Mouse (Mus musculus) forebrain, embryonic 16.5 days (tissue): Measurements from ENCODE around the gene Cdh1. TPM values are rescaled to one million over a fixed set of nuclear protein-coding genes. Genes with fewer than 3 reads are reported as not detected.

Experiments
- ATAC-seq: fragments of 200-750 bp; cut with Nextera tagmentation; 2 replicates; pipeline ENCODE4 v1.8.0; 2017; ENCODE audit warnings: mild to moderate bottlenecking, moderate library complexity
- H3K27ac ChIP-seq: fragments of 300-500 bp; sonication (generic); 2 replicates; pipeline ENCODE4 v1.5.1; 2014; ENCODE audit warnings: low read length, control low read depth
- H3K27me3 ChIP-seq: fragments of 300-500 bp; sonication (generic); replicated peaks from 2 replicates; pipeline ENCODE4 v1.6.1; 2014; ENCODE audit warnings: low read length; ENCODE audit not compliant: control insufficient read depth, insufficient read depth
- H3K36me3 ChIP-seq: fragments of 300-500 bp; sonication (generic); 2 replicates; pipeline ENCODE4 v1.6.1; 2014; ENCODE audit not compliant: control insufficient read depth, insufficient read depth
- H3K4me1 ChIP-seq: fragments of 300-500 bp; sonication (generic); replicated peaks from 2 replicates; pipeline ENCODE4 v1.6.1; 2014; ENCODE audit warnings: low read length; ENCODE audit not compliant: control insufficient read depth, insufficient read depth
- H3K4me2 ChIP-seq: fragments of 300-500 bp; sonication (generic); 2 replicates; pipeline ENCODE4 v1.6.1; 2014; ENCODE audit warnings: mild to moderate bottlenecking, low read length, control low read depth
- H3K4me3 ChIP-seq: fragments of 300-500 bp; sonication (generic); replicated peaks from 2 replicates; pipeline ENCODE4 v1.5.1; 2014; ENCODE audit warnings: mild to moderate bottlenecking, low read length, control low read depth
- H3K9ac ChIP-seq: fragments of 300-500 bp; sonication (generic); replicated peaks from 2 replicates; pipeline ENCODE4 v1.6.1; 2014; ENCODE audit warnings: low read depth, low read length, control low read depth
- H3K9me3 ChIP-seq: fragments of 300-500 bp; sonication (generic); 2 replicates; pipeline ENCODE4 v1.6.1; 2016; ENCODE audit warnings: low read length; ENCODE audit not compliant: control insufficient read depth
- WGBS: fragments of 180-500 bp; shearing (Covaris S2); extraction: QIAGEN DNeasy Blood & Tissue Kit; methylation state at CpG from one replicate; pipeline ENCODE4 v1.1.7; 2014; 5-methylcytosine and 5-hydroxymethylcytosine counted together
- polyA plus RNA-seq: library from polyadenylated mRNA; unstranded; fragments of >200 nt; fragmentation: Nextera tagmentation; extraction: Ambion mirVana; gene quantifications from 2 replicates; pipeline ENCODE4 v1.2.1, GENCODE M21; 2015

Cdh1 gene
- polyA plus RNA-seq, result 3.0 and 4.2 TPM in 2 replicates

DNA sequence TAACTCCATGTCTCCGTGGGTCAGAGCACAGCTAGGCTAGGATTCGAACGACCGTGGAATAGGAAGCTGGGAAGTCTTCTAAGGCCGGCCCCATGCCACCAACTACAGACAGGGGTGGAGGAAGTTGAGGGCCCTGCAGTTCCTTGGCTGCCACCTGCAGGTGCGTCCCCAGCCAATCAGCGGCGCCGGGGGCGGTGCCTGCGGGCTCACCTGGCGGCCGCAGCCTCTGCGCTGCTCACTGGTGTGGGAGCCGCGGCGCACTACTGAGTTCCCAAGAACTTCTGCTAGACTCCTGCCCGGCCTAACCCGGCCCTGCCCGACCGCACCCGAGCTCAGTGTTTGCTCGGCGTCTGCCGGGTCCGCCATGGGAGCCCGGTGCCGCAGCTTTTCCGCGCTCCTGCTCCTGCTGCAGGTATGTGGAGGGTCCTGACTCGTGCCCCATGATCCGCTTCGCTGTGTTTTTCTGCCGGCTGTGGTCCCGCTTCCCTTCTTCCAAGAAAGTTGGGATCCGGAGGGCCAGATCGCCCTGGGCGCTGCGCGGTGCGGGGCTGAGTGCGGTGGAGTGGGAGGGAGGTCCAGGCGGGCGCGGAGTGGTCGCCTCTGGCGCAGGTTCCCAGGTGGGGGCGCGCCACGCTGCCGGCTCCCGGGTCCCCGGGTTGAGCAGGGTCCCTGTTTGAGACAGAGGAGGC, at the start of gene Cdh1:
TSS of gene Cdh1 (plus strand) at position 221 of the 689 bp plus-strand sequence.
- Histone ChIP-seq H3K4me1 (peaks cover 14% of the 10 kb centered on the region), H3K36me3 (no peaks in the 10 kb centered on the region), H3K27me3 (peaks cover 31% of the 10 kb centered on the region), H3K9me3 (no peaks in the 10 kb centered on the region), H3K4me3 (peak within 1 kb of the TSS; percentile 47), H3K9ac (0 out of 2 replicates have a peak within 1 kb of the TSS, but pooled peaks have one; percentile 22), H3K27ac (no peak within 1 kb of the TSS), H3K4me2 (peak within 1 kb of the TSS; percentile 78)
- peak; percentile 64 for ATAC-seq
- under 1% methylated on average over 53 of the region's 53 CpGs for WGBS

DNA sequence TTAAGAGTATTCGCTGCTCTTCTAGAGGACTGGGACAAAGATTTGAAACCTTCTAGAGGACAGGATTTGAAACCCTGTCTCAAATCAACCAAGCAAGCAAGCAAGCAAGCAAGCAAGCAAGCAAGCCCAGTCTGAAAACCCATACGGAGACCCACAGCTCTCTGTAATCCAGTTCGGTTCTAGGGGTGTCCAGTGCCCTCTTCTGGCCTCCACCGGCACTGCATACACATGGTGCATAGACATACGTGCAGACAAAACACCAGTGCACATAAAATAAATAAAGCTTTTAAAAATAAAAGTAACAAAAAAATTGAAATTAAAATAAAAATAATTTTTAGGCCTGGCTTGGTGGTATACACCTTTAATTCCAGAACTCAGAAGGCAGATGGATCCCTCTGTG, 49.1 kb upstream of the Cdh1 start:
- WGBS, result 98% methylated on average over 5 of the region's 5 CpGs

DNA sequence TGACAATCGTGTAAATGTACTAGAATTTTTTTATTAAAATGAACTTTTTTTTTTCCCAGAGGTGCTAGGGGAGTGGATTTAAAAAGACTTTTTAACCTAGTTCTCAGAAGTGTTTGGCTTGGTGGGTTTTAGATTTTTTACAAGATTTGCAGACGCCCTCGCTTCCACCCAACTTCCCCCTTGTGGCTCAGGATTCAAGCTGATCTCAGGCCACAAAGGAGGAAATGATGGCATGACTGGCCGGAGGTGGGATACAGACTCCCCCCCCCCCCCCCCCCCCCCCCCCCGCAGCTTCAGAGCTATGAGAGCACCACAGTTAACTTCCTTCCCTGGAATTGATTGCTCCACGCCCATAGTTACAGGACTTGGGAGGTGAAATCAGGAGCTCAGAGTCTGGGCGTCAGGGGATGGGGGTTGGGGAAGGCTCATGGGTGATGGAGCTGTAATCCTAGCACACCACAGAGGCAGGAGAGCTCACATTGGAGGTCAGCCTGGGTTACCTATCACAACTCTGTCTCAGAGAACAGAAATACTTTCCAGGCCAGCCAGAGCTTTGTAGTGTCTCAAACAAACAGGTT, 47.0 kb upstream of the Cdh1 start:
- H3K4me2 ChIP-seq, result no peak overlapping the region
- no peaks in the 10 kb centered on the region for H3K9me3 ChIP-seq
- WGBS, result 83% methylated on average over 5 of the region's 7 CpGs
- H3K9ac ChIP-seq, result no peak overlapping the region
- no peaks in the 10 kb centered on the region for H3K36me3 ChIP-seq
- no peaks in the 10 kb centered on the region for H3K27me3 ChIP-seq
- no peak for ATAC-seq
- H3K4me3 ChIP-seq, result no peak overlapping the region
- no peak overlapping the region for H3K27ac ChIP-seq
- no peaks in the 10 kb centered on the region for H3K4me1 ChIP-seq

More for the DNA sequence above, 49.1 kb upstream of the Cdh1 start:
- Histone ChIP-seq H3K9ac (no peak overlapping the region), H3K27ac (no peak overlapping the region), H3K27me3 (no peaks in the 10 kb centered on the region), H3K4me1 (no peaks in the 10 kb centered on the region), H3K4me2 (no peak overlapping the region), H3K9me3 (no peaks in the 10 kb centered on the region), H3K4me3 (no peak overlapping the region), H3K36me3 (no peaks in the 10 kb centered on the region)
- ATAC-seq, result no peak

DNA sequence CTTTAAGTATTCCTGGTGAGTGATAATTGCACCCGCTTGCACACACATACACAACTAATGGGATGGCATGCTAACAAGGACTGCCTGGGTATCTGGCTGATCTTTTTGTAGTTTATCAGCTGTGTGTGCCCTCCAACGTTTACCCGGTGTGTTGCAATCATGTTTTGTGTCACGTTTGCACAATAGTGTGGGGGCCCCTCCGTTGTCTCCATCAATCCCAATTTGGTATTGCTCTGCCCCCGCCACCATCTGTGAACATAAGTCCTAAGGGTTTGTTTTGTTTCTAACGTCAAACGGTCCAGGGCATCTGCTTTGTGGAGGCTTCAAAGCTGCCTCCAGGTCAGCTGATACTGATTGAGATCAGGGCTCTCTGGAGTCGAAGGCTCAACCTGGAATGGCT, 43.3 kb upstream of the Cdh1 start:
- Histone ChIP-seq H3K4me2 (no peak overlapping the region), H3K27ac (no peak overlapping the region), H3K4me1 (no peaks in the 10 kb centered on the region), H3K9me3 (no peaks in the 10 kb centered on the region), H3K4me3 (no peak overlapping the region), H3K9ac (no peak overlapping the region), H3K36me3 (no peaks in the 10 kb centered on the region), H3K27me3 (no peaks in the 10 kb centered on the region)
- no peak for ATAC-seq
- WGBS, result 73% methylated on average over 9 of the region's 9 CpGs

DNA sequence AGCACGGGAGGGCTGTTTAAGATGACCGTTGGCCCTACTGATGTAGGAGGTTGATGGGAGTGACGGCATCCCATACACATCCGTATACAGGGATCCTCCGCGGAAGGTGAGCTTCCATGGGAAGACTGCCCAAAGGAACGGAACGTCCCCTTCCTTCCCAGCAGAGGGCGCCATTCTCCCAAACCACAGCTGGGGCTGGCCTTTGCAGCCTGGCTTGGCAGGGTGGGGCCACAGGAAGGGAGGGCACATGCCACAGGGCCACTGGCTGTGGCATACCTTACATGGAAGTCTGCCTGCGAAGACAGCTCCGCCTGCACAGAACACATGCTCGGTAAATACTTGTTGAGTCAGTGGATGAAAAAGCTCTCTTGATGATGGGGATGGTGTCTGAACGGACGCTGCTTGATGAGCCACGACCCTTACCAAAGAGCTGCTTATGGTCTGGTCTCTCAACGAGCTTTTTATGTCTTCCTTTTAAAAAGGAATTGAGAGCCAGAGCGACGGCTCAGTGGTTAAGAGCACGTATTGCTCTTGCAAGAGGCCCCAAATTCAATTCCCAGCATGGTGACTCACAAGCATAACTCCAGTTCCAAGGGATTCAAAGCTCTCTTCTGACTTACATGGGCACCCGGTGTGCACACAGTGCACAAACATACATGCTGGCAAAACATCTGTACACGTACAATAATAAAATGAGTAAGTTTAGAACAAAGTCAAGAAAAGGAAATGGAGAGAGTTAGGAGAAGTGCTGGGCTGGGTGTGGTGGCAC, 41.9 kb upstream of the Cdh1 start:
- H3K9ac ChIP-seq, result no peak overlapping the region
- H3K4me2 ChIP-seq, result no peak overlapping the region; the same call in 1 of the 2 replicates
- no peak overlapping the region for H3K27ac ChIP-seq
- no peaks in the 10 kb centered on the region for H3K4me1 ChIP-seq
- H3K36me3 ChIP-seq, result no peaks in the 10 kb centered on the region
- no peak for ATAC-seq
- H3K9me3 ChIP-seq, result no peaks in the 10 kb centered on the region
- WGBS, result 31% methylated on average over 21 of the region's 21 CpGs
- H3K27me3 ChIP-seq, result no peaks in the 10 kb centered on the region
- no peak overlapping the region for H3K4me3 ChIP-seq

DNA sequence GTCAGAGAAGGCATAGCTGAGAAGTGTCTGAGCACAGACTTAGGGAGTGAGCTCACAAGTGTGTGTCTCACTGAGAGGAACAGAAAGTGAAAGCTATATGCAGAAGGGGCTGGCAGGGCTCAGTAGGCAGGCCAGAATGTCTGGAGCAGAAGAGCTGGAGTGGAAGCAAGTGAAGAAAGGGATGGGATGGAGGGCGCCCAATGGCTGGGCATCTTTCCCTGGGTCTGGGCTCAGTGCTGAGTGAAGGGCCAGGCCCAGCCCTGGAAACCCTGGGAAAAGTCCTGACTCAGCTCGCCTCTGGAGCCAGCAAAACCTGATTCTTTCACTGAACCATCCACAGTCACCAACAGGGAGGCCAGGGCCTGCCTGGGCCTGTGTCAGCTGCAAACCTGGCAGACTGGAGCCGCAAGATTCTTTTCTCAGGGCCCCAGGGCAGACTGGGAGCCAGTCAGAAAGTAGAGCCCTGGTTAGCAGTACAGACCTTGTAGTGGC, 39.4 kb upstream of the Cdh1 start:
- H3K4me2 ChIP-seq, result no peak overlapping the region
- H3K27ac ChIP-seq, result no peak overlapping the region
- H3K36me3 ChIP-seq, result no peaks in the 10 kb centered on the region
- 70% methylated on average over 3 of the region's 3 CpGs for WGBS
- H3K9ac ChIP-seq, result no peak overlapping the region
- ATAC-seq, result no peak
- H3K4me3 ChIP-seq, result no peak overlapping the region
- no peaks in the 10 kb centered on the region for H3K9me3 ChIP-seq
- no peaks in the 10 kb centered on the region for H3K4me1 ChIP-seq
- no peaks in the 10 kb centered on the region for H3K27me3 ChIP-seq

DNA sequence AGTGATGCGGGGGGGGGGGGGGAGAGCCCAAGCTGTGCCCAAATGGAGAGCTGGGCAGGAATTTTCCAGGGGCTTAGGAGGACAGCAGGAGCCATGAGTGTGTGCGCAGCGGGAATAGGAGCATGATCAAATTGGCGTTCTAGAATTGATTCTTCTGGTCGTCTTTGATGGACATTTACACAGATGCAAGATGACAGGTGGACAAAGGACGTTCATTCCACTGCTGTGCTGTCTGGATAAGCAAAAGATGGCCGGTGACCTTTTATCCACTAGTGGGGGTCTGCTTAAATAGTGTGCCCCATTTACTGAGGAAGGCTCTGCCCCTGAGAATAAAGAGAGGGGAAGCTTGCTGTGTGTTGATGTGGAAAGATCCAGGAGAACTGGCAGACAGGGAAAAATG, 34.1 kb upstream of the Cdh1 start:
- Histone ChIP-seq H3K4me1 (no peaks in the 10 kb centered on the region), H3K27me3 (no peaks in the 10 kb centered on the region), H3K4me2 (no peak overlapping the region), H3K27ac (no peak overlapping the region), H3K9ac (no peak overlapping the region), H3K36me3 (no peaks in the 10 kb centered on the region), H3K4me3 (no peak overlapping the region), H3K9me3 (no peaks in the 10 kb centered on the region)
- no peak for ATAC-seq
- WGBS, result 48% methylated on average over 6 of the region's 7 CpGs

DNA sequence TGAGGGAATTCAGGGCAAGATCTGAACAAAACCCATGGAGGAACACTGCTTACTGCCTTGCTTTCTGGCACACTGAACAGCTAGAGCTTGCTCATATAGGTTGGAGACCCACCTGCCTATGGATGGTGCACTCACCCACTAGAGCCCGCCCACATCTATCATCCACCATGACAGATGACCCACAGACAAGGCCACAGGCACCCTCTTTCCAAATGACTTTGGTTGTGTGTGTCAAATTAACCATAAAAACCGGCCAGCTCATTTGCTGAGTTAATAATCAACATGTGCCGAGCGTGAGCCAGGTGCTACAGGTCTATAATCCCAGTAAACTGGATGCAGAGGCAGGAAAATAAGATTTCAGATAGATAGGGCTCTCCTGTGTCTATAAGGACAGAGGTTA, 32.8 kb upstream of the Cdh1 start:
- Histone ChIP-seq H3K4me3 (no peak overlapping the region), H3K9me3 (no peaks in the 10 kb centered on the region), H3K36me3 (no peaks in the 10 kb centered on the region), H3K27ac (no peak overlapping the region), H3K27me3 (no peaks in the 10 kb centered on the region), H3K4me1 (no peaks in the 10 kb centered on the region), H3K4me2 (no peak overlapping the region), H3K9ac (no peak overlapping the region)
- 80% methylated on average over 4 of the region's 4 CpGs for WGBS
- no peak for ATAC-seq

DNA sequence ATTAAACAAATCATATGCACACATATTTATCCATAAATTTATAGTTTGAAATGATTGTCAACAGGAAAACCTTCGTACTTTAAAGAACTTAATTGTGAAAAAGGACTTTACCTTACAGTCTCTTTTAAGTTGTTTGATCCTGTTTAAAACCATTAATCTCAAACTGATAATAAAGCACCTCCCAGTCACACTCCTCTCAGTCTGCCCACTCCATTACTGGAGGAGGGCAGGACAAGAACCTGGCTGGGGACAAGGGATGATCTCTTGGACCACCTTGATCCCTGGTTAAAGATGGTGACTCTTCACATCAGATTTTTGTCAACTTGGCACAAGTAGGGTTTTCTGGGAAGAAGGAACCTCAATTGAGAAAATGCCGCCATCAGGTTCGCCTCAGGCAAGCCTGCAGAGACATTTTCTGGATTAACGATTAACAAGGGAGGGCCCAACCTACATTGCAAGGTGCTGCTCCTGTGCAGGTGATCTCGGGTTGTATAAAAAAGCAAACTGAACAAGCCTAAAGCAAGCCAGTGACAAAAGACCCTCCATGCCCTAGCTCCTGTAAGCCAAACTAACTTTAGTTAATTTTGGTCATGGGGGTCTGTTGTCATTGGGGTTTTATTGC, 31.5 kb upstream of the Cdh1 start:
- WGBS, result 88% methylated on average over 5 of the region's 5 CpGs
- Histone ChIP-seq H3K9me3 (no peaks in the 10 kb centered on the region), H3K36me3 (no peaks in the 10 kb centered on the region), H3K9ac (no peak overlapping the region), H3K4me2 (no peak overlapping the region), H3K27me3 (no peaks in the 10 kb centered on the region), H3K27ac (no peak overlapping the region), H3K4me1 (no peaks in the 10 kb centered on the region), H3K4me3 (no peak overlapping the region)
- no peak for ATAC-seq
